Mouse (Mus musculus) liver, adult 2 months (tissue): ENCODE measurements around the gene Wbp2nl.

Experiments
- CTCF ChIP-seq: fragments of 200-500 bp; IDR thresholded peaks from 2 replicates; pipeline ENCODE4 v1.5.1; 2011; ENCODE audit warnings: low read depth, low read length, control low read depth
- POLR2A ChIP-seq: fragments of 200-500 bp; IDR thresholded peaks from 2 replicates; pipeline ENCODE4 v1.6.1; 2011; ENCODE audit warnings: low read length, control low read depth; ENCODE audit not compliant: insufficient read depth; ENCODE audit errors: extremely low read depth

DNA sequence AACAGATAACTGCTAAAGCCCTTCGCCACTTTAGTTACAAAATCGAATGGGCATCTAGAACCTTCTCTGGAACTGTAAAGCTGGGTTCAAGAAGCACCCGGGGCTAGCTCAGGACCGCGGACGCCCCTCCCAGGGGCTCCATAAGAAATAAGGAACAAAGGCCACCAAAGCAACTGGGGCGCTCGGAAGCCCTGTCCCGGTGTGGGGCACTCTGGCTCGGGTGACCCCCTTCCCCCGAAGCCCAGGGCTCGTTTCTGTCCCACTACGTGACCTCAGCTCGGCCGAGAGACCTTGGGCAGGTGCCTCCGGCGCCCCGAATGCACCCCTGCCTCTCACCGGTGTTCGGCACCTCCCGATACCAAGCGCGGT, 55.0 kb downstream of the Wbp2nl start:
- TF ChIP-seq POLR2A (no peak), CTCF (no peak)
